Mouse (Mus musculus) frontal cortex, adult (tissue): ENCODE results near the gene 2310034G01Rik.
A peak's percentile ranks its signal among the peaks of the same experiment; 100 is the strongest.

ENCODE experiments used
- ATAC-seq: cut with Nextera tagmentation; 2 replicates; pipeline ENCODE4 v1.9.2; 2017; ENCODE audit warnings: mild to moderate bottlenecking, moderate library complexity, mixed read lengths; ENCODE audit not compliant: low TSS enrichment

2310034G01Rik gene

DNA sequence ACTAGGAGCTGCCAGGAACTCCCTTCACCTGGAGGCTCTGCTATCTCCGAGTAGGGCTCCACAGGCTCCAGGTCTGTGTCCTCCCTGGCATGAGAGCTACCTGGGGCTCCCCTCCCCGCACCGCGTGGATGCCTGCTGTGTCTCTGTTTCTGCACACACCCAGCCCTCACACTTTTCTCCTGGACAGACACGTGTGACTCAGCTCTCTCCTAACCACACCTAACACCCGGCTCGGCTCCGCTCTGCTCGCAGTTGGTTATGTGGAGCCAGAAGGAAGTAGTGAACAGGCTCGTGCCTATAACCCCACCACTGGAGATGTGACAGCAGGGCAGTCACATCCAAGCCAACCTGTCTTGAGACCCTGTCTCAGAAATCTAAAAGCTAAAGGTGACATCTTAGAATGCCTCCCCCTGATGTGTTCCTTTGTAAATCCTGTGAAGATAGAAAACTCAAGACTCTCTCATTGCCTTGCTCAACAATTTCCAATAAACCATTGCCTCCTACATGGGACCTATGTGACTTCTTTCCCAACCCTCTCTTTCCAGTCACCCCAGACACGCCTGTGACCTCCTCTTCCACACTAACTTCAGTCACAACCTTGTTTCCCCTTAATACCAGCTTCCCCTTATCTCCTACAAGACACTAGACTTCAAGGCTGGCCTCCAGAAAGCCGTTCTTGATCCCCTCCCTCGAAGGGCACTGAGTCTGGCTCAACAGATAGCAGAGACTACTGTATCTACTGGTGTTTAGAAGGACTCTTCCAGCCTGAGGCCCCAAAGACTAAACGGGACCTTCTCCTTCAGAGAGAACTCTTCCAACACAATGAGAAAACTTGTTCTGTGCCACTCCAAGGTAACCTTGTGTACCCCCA is 35.0 kb downstream of the 2310034G01Rik start:
- ATAC-seq = no peak

DNA sequence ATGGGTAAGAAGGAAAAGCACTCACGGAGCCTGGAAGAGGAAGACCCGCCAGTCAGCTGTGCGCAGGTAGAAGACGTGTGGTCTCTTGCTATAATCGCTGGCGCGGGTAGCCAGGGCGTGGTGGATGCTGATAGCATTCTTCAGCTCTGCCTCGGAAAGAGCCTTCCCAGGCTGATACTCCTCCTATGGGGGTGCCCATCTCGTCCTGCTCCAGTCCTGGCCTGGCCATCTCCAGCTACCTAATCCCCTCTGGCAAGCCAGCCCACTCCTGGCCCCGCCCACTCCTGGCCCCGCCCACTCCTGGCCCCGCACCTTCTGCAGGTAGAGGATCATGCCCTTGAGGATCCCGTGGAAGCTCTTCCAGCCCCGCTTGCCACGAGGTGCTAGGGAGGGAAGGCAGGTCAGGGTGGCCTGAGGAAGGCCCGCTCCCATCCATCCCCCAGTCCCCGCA is 35.9 kb downstream of the 2310034G01Rik start:
- ATAC-seq = no peak

DNA sequence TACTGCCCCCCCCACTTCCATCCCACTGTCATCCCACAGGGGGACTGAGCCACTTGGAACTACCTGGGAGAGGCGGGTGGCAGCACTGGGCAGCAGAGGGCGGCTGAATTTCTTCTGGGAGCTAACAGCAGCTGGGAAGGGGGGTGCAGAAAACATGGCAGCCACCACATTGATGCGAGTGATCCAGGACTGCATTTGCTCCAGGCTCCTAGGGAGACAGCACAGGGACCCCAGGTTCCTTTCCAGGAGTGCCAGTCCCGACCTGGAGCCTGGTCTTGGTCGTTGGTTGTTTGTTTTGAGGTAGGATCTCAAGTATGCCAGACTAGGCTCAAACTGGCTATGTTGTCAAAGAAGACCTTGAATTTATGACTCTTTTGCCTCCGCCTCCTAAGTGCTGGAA is 36.5 kb downstream of the 2310034G01Rik start:
- no peak for ATAC-seq

DNA sequence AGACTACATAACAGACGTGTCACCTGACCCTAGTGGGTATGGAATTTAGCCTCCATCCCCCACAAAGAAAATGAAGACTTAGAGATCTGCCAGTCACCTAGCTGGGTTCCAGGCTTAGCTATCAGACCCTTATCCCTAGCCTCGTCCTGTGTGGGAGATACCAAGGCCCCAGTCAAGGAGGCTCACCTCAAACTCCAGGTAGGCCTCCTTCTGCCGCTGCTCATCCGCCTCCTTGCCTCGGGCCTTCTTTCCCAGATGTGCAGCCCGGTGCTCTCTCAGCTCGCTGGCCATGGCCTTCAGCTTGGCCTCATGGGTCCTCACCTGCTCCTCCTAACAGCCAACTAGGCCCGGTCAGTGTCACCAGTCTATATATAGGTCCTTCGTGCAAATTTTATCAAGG is 37.0 kb downstream of the 2310034G01Rik start:
- ATAC-seq = no peak

DNA sequence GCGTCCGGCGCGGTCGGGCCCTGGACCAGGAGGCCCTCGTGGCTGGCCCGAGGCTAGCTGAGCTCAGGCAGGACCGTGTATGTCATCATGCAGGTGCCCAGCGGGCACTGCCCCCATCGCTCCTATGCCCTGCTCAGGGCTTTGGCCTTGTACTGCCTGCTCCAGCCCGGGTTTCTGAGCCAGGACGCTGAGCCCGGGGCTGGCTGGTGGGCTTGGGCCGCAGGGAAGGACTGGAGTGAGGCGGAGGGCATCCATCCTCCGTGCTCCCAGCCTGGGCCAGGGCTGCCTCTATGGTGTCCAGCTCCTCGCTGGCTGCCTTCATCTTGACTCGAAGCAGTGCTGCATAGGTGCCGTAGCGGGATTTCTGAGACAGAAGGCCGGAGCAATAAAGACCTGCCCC is 37.5 kb downstream of the 2310034G01Rik start:
- ATAC-seq = no peak

DNA sequence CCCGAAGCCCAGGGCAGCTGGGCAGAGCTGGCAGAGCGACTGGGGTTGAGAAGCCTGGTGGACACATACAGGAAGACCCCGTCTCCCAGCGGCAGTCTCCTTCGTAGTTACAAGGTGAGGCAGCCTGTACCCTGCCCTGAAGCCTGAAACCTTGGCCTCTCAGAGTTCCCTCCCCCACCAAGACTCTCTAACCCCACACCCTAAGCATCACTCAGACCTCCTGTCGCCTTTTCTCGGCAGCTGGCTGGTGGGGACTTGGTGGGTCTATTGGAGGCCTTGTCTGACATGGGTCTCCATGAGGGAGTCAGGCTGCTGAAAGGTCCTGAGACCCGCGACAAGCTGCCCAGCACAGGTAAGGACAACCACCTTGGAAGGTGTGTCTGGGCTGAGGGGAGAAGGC is 38.8 kb downstream of the 2310034G01Rik start:
- ATAC-seq = no peak

DNA sequence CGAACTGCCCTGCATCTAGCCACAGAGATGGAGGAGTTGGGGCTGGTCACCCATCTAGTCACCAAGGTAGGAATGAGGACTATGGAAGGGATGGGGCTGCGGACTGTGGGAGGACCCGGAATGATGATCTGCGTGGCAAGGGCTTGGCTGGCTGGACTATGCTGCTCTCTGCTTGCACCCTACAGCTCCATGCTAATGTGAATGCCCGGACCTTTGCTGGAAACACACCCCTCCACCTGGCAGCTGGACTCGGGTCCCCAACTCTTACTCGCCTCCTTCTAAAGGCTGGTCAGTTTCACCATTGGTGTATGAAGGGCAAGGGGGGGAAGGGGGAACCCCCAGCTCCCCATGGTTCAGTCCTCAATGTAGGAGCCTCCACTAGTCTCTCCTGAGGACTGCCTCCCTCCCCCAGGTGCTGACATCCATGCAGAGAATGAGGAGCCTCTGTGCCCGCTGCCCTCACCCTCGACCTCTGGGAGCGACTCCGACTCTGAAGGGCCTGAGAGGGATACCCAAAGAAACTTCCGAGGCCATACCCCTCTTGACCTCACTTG is 39.7 kb downstream of the 2310034G01Rik start:
- ATAC-seq = no peak

DNA sequence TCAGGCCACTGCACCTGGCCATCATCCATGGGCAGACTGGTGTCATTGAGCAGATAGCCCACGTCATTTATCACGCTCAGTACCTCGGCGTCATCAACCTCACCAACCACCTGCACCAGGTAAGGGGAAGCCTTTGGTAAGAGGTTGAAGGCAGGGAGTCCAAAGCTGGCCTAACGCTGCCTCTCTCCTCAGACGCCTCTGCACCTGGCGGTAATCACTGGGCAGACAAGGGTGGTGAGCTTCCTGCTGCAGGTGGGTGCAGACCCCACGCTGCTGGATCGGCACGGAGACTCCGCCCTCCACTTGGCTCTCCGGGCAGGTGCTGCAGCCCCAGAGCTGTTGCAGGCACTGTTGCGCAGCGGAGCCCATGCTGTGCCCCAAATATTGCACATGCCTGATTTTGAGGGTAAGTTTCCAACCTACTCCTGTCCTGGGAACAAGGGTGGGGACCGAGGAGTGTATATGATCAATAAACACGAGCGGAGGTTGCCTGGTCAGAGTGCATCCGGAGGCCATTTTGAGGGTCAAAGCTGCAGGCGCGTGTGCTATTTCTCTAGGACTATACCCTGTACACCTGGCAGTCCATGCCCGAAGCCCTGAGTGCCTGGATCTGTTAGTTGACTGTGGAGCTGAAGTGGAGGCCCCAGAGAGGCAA is 40.3 kb downstream of the 2310034G01Rik start:
- no peak for ATAC-seq

DNA sequence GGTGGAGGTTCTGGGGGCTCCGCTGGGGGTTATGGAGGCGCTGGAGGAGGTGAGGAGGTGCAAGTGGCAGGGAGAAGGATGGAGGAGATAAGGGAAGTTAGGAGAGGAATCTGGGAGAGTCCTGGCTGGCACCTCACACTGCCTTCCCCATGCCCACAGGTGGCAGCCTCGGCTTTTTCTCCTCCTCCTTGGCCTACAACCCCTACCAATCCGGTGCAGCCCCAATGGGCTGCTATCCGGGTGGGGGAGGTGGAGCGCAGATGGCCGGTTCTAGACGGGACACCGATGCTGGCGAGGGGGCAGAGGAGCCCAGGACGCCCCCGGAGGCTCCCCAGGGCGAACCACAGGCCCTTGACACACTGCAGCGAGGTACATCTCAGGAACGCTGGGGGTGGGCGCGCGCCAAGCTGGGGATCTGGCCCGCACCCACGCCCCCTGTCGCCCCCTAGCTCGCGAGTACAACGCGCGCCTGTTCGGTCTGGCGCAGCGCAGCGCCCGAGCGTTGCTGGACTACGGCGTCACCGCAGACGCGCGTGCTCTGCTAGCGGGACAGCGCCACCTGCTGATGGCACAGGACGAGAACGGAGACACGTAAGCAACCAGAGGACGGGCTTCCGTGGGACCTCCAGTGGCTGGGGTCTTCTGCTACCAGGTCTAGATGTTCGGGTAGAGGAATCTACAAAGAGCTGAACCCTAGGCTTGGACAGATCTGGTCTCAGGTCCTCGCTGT is 41.2 kb downstream of the 2310034G01Rik start:
- peak; percentile 62 for ATAC-seq

DNA sequence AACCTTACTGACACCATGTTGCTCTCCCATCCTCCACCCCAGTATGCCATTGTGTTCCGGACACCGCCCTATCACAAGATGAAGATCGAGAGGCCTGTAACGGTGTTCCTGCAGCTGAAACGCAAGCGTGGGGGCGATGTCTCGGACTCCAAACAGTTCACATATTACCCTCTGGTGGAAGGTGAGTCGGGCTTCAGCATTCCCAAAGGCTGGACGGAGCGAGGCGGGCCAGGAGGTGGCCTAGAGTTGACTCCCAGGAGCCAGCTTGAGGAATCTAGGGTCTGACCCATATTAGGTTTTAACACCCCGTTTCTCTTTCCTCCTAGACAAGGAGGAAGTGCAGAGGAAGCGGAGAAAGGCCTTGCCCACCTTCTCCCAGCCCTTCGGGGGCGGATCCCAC is 41.8 kb downstream of the 2310034G01Rik start:
- ATAC-seq = no peak

DNA sequence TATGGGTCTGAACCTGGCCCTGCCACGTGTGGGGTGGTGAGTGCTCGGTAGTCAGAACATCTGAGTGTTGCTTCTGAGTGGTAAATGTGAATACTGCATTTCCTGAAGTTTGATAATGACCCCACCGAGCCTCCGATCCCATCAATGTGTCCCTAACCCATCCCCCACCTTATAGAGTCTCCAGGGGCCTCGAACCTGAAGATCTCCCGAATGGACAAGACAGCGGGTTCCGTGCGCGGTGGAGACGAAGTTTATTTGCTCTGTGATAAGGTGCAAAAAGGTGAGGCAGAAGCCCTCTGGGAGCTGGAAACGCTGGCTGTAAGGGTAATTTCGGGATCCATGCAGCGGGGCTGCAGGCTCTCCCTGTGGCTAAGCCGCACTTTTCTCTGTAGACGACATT is 42.3 kb downstream of the 2310034G01Rik start:
- ATAC-seq = no peak

DNA sequence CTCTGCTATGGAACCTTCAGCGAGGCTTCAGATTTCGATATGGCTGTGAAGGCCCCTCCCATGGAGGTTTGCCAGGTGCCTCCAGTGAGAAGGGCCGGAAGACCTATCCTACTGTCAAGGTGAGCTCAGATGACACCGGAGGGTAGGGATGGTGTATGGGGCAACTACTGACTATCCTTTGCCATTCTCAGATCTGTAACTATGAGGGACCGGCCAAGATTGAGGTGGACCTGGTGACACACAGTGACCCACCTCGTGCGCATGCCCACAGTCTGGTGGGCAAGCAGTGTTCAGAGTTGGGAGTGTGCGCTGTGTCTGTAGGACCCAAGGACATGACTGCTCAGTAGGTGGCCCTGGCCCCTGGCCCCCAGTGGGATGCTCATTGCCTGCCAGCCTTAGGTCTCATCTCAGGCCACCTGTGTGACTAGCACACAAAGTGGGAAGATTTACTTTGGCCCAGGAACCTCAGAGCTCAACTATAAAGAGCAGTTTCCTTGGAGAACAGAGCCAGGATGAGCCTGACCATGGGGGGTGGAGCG is 43.3 kb downstream of the 2310034G01Rik start:
- ATAC-seq = no peak

DNA sequence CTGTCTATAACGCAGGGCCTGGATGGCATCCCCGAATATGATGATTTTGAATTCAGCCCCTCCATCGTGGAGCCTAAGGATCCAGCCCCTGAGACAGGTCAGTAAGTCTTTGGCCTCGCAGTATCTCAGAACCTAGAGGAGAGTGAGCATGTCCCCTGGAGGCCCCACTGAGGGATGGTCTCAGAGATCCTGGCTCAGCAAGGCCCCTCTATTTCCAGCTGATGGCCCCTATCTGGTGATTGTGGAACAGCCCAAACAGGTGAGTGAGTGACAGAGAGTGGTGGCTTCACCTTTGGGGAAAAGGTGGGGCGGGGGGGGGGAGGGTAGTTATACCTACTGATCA is 43.9 kb downstream of the 2310034G01Rik start:
- no peak for ATAC-seq

DNA sequence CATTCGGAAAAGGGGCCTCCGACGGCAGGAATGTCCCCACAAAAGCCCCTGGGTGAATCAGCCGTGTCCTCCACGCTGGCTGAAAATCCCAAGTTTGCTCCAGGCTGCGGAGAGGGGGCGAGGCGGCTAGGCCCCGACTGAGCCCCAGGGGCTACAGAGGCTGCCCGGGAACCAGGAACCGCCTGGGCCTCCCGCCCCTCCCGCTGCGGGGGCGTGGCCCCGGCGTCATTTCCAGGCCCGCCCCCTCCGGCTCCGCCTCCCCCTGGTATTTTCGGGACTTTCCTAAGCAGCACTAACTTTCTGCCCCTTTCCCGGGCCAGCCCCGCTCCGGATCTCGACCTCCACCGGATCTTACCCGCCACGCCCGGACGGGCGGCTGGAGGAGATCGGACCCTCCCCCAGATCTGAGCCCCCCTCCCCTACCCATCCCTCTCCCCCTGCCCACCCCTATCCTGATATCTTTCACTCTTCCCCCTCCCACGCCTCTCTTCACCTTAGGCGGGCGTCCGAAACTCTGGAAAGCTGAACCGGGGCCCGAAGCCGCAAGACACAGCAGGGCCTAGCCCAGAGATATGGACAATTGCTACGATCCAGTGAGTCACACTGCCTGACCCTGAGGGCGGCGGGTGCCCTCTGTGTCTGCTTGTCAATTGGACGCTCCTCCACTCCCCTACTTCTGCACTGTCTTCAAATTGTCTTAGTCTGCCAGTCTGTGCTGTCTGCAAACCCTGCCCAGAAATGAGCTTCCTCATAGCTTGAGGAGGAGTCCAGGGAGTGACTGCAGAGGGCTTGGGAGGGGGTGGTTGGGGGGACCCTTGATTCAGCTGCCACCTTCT is 44.5 kb downstream of the 2310034G01Rik start:
- ATAC-seq = 0 out of 2 replicates have a peak, but pooled peaks have one; percentile 3

DNA sequence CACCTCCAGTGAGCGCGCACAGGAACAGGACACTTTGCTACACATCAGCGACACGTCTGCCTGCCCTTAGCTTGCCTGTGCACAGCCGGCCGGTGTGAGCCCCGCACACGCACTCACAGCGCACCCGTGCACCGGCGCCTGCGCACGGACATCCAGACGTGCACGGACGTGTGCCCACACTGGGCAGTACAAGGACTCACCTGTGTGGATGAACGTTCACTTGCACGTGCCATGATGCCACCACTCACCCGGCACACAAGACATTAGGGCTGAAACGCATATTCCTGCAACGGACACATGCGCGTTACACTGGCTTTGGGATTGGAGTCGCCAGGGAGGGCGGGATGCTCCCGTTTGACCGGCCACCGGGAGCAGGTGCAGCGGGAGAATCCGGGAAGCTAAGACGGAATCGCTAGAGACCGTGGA is 45.2 kb downstream of the 2310034G01Rik start:
- ATAC-seq = 0 out of 2 replicates have a peak, but pooled peaks have one; percentile 4

DNA sequence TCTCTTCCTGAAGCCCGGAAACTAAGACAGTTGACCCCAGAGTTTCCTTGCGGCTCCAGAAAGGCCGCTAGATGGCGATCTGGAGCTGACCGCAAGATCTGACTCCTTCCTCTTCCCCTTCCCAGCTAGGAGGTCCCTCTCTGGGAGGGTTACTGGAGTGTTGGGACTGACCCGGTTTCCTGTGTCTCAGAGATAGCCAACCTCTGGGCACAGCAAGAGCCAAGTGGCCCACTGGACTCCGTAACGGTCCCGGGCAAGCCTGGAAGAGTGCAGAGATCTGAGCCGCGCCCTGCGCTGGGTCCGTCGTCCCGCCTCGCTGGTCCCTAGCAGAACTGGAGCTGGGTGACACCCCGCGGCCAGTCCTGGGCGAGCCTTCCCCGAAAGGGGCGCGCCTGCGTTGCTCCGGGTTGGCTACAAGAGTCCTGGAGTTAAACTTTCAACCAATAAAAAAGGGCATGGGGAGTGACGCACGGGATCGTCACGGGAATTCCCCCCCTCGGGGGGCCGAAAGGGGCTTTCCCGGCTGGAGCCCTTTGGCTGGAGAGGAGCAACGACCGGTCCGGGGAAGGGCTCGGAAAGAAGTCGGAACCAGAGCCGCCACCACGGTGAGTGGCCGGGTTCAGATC is 45.8 kb downstream of the 2310034G01Rik start, which contains the start of gene Nfkb2:
Gene Nfkb2, plus strand, starts transcription at position 105 of the 626 bp plus-strand sequence.
- ATAC-seq = peak; percentile 53; the same call in 1 of the 2 replicates

DNA sequence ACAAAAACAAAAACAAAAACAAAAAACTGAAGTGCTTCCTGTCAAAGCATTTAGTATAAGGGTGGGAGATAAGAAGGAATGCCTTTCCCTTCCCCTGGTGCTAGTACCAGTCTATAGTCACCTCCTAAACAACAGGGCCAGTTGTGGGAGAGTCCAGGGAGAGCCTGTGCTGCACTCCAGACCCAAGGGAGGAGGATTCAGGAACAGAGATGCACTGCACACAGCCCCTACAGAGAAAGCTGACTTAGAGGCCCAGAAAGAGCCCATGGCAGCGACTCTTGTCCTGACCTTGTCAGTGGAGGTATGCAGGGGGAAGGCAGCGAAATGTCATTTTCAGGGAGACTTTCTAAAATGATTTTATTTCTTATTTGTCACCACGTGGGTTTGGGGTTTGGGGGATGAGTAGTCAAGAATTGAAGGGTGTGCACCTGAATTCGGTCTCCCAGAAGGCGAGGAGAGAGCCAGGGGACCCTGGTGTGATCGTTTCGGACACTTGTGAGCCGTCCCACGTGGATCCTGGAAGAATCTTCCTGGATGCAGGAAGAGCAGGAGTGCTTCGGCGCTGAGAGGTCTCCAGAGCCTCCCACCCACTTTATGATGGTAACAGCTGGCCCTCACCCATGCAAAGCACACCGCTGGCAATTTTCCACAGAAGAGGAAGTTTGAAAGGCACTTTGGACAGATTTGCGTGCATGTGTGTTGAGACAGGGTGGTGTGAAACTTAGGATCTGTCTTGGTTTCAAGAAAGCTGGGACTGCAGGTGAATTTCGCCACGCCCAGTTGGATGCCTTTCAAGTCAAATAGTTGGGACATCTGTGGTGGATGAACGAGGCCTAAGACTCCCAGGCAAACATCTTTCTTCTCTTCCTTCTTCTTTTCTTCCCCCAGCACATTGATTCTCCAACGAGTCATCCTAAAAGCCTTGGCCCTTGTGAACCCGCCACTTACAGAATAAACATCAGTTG is 46.6 kb downstream of the 2310034G01Rik start:
- no peak for ATAC-seq

DNA sequence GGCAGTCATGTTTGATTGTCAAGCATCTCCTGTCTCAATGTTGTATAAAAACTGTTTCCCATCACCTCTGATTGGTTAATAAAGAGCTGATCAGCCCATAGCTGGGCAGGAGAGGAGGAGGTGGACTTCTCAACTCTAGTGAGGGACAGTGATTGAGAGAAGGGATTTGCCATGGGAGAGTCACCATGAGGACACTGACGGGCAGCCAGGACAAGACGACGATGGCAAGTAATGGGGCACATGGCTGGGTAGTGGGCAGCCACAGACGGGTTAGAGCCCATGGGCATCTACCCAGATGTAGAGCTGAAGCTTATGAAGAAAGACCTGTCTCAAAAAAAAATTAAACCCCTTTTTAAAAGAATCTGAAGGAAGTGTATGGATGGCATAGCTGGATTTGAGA is 47.6 kb downstream of the 2310034G01Rik start:
- ATAC-seq = no peak
